Mouse (Mus musculus): Measurements from ENCODE around the gene Krtap1-3.
"Not testable (repeated sequence)": the region's sequence is repeated elsewhere in the genome, so short reads cannot be mapped to it uniquely, and the experiment has no call there.

Gene Krtap1-3

DNA sequence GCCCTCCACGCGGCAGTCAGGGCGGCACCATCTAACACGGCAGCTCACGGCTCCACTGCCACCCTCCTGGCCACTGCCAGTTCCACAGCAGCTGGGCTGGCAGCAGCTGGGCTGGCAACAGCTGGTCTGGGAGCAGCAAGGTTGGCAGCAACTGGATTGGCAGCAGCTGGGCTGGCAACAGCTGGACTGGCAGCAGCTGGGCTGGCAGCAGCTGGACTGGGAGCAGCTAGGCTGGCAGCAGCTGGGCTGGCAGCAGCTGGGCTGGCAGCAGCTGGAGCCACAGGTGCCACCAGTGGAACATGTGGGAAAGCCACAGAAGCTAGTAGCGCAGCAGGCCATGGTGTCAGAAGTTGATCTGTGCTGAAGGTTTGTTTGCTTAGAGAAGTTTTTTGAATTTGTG, at the start of gene Krtap1-3:
TSS of gene Krtap1-3 (minus strand) at position 359 of the 400 bp plus-strand sequence.
- no peak for DNase-seq

DNA sequence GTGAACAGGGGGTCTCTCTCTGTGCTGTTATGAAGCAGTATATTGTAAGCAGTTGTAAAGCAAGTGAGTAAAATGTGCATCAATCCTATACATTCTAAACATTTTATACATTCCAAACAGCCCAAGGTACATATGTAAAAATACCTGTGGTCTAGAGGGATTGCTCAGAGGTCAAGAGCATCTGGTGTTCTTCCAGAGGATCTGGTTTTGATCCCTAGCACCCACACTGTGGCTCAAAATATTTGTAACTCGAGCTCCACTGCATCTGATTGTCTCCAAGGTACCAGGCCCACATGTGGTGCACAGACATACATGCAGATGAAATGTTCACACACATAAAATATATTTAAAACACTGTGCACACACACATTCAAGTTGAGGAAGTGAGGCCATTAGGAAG, 49.8 kb upstream of the Krtap1-3 start:
- no peak for DNase-seq

GRCm38 (mm10) chr11:99637086-99637485, 45.9 kb upstream of the Krtap1-3 start:
- DNase-seq: no peak

DNA sequence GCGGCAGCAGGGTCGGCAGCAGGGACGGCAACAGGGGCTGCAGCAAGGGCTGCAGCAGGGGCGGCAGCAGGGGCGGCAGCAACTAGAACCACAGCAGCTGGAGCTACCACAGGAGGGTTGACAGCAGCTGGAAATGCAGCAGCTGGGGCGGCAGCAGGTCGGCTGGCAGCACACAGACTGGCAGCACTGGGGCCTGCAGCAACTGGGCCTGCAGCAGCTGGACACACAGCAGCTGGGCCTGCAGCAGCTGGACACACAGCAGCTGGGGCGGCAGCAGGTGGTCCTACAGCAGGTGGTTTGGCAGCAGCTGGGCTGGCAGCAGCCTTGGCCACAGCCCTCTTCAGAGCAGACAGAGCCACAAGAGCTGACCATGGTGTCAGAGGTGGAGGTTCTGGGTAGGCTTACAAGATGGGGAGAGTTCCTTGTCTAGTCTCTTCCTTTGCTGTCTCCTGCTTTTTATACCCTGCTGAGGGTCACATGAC, 43.6 kb upstream of the Krtap1-3 start, which contains the start of gene Krtap4-2:
TSS of gene Krtap4-2 (minus strand) at position 432 of the 482 bp plus-strand sequence.
- no peak for DNase-seq

- no peak for DNase-seq
Observed at GRCm38 (mm10) chr11:99633293-99633692, 42.2 kb upstream of the Krtap1-3 start.

- no peak for DNase-seq
Observed at GRCm38 (mm10) chr11:99630890-99631289, 39.8 kb upstream of the Krtap1-3 start.

GRCm38 (mm10) chr11:99628138-99628537, 37.0 kb upstream of the Krtap1-3 start, which contains the start of gene Krtap4-1:
TSS of gene Krtap4-1 (minus strand) at chr11:99628238.
- DNase-seq: no peak

GRCm38 (mm10) chr11:99620335-99620734, 29.2 kb upstream of the Krtap1-3 start, which contains the start of gene Gm11562:
TSS of gene Gm11562 (minus strand) at chr11:99620435.
- DNase-seq: no peak

GRCm38 (mm10) chr11:99614796-99615363, 23.7 kb upstream of the Krtap1-3 start, which contains the start of gene Krtap2-4:
TSS of gene Krtap2-4 (minus strand) at chr11:99614846.
- no peak for DNase-seq

- not testable (repeated sequence) for DNase-seq
Observed at GRCm38 (mm10) chr11:99610089-99610488, 18.9 kb upstream of the Krtap1-3 start, which contains the start of gene Gm11937. TSS of gene Gm11937 (minus strand) at chr11:99610189.

DNA sequence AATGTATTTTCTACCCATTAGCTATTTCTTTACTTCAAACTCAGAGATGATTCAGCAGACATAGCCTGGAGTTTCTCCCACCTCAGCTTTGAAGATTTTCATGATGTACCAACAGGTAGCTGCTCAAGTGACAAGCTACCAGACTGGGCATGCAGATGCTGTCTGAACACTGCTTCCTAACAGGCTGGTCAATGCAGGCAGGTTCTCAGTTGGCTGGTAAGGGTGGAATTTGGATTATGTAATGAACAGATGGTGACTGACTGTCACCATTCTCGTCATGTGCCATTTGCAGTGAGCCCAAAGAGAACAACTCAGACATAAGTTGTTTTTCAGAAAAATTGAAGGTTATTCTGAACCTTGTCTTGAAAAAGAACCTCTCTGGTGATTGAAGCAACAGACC, 18.0 kb upstream of the Krtap1-3 start:
- DNase-seq: no peak

- DNase-seq: not testable (repeated sequence)
Observed at GRCm38 (mm10) chr11:99603208-99603607, 12.1 kb upstream of the Krtap1-3 start, which contains the start of gene Gm11938. TSS of gene Gm11938 (minus strand) at chr11:99603308.

DNA sequence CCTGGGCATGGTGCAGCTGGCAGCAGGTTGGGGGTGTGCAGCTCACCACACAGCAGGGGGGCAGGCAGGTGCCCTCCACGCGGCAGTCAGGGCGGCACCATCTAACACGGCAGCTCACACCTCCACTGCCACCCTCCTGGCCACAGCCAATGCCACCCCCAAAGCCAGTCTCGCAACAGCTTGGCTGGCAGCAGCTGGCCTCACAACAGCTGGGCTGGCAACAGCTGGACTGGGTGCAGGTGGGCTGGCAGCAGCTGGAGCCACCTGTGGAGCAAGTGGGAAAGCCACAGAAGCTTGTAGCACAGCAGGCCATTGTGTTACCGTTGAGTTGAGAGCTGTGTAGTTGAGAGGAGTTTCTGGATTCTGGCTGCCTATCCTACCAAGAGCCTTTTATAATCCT, 6.6 kb upstream of the Krtap1-3 start, which contains the start of gene Krtap9-3:
TSS of gene Krtap9-3 (minus strand) at position 364 of the 400 bp plus-strand sequence.
- not testable (repeated sequence) for DNase-seq

DNA sequence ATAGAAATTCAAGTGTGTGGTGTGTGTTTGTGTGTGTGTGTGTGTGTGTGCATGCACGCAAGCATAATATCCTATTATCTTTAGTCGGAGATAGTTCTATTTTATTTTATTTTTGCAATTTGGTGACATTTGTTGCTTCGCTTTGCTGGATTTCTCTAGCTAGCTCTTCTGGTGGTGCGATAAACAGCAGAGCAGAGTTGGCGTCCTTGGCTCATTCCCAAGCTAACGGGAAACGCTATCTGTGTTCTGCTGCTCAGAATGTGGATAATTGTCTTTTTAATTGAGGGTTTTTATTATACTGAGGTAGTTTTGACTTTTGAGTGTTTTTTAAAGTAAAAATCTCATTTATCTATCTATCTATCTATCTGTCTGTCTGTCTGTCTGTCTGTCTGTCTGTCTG, 6.0 kb downstream of the Krtap1-3 start:
- DNase-seq: no peak

DNA sequence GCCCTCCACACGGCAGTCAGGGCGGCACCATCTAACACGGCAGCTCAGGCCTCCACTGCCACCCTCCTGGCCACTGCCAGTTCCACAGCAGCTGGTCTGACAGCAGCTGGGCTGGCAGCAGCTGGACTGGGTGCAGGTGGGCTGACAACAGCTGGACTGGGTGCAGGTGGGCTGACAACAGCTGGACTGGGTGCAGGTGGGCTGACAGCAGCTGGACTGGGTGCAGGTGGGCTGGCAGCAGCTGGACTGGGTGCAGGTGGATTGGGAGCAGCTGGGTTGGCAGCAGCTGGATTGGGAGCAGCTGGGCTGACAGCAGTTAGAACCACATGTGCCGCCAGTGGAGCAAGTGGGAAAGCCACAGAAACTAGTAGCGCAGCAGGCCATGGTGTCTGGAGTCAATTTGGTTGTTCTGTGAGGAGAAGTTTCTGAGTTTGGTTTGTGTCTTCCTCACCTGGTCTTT, 7.9 kb downstream of the Krtap1-3 start, which contains the start of gene Krtap1-4:
TSS of gene Krtap1-4 (minus strand) at position 410 of the 460 bp plus-strand sequence.
- no peak for DNase-seq

DNA sequence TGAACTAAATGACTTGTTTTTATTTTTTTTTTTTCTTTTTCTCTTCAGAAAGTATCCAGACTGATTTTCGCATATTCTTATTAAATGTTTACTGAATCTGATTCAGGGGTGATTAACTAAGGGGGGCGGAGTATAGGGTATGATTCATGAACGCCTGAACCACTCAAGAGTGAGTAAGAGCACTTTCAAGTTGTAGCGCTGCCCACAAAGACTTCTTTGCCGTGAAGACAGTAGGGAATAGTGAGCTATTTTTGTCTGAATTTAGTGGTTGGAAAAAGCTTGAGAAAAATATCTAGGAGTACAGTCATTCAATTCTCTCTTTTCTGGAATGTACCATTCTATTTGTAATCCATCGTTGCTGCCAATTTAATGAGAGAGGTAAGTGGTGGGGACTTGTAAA, 9.6 kb downstream of the Krtap1-3 start:
- DNase-seq: no peak

DNA sequence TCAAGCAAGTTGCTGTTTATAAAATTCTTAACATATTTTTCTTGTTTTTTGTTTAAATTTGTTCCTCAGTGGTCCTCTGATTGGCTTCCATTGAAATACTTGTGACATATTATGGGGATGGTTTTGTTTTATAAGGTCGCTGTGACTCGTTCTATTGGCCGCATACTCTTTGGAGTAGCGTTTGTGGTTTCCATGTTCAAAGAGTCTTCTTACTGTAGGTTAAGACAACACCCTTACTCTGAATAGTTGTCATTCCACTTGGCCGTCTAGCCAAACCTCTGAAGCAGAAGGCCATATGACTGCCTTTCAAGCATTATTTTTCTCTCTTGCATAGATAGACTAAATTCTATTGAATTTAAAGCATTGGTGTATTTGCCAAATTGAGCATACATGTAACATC, 10.1 kb downstream of the Krtap1-3 start:
- no peak for DNase-seq

DNA sequence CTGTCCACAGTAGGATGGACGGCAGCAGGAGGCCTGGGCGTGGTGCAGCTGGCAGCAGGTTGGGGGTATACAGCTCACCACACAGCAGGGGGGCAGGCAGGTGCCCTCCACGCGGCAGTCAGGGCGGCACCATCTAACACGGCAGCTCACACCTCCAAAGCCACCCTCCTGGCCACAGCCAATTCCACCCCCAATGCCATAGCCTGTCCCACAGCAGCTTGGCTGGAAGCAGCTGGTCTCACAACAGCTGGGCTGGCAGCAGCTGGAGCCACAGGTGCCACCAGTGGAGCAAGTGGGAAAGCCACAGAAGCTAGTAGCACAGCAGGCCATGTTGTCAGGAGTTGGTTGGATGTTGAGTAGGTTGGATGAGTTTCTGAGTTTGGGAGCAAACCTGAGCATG, 10.5 kb downstream of the Krtap1-3 start, which contains the start of gene Krtap1-5:
TSS of gene Krtap1-5 (minus strand) at position 381 of the 400 bp plus-strand sequence.
- DNase-seq: no peak

GRCm38 (mm10) chr11:99574106-99574505, 17.0 kb downstream of the Krtap1-3 start:
- peak; percentile 71 for DNase-seq

GRCm38 (mm10) chr11:99573164-99573563, 18.0 kb downstream of the Krtap1-3 start:
- no peak for DNase-seq

DNA sequence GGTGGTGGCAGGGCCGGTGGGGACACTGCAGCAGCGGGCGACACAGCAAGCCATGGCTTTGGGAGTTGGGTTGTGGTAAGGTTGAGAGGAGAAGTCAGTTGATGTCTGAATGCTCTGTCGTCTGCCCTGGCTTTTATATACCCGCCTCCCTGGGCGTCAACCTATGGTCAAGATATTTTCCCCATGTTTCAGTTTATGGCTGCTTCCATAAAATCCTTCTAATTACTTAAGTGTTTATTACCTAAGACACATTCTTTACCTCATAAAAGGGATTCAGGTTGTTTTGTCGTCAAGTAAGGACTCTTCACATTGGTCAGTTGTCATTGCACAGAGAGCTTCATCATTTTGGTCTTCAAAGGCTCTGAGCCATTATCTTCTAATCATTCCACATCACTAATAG, 24.6 kb downstream of the Krtap1-3 start, which contains the start of gene Krtap3-1:
TSS of gene Krtap3-1 (minus strand) at position 101 of the 400 bp plus-strand sequence.
- no peak for DNase-seq

DNA sequence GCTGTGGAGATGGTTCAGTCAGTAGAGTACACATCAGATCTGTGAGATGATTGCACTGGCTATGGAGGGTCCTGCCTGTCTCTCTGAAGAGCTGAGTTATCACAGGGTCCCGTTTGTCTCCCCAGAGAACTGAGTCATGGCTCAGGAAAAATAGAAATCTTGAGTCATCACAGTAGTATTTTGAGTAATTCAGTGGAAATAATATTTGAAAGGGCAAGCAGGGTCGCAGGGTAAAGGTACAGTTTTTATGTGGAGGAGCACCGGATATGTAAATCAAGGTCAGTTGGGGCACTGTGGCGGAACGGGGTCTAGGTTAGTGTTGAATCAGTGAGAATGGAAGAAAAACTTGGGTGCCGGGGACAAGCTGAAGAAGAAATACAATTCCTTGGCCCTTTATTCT, 28.6 kb downstream of the Krtap1-3 start:
- DNase-seq: no peak

GRCm38 (mm10) chr11:99559366-99559765, 31.8 kb downstream of the Krtap1-3 start, which contains the start of gene Gm11939:
TSS of gene Gm11939 (minus strand) at chr11:99559466.
- DNase-seq: no peak

Data from kidney, postnatal 14 days (tissue).